Mouse (Mus musculus): ENCODE results near the gene Treml4.

- TF ChIP-seq POLR2A (IDR thresholded peaks at IDR 0.05; ENCODE audit: borderline replicate concordance, low read depth, low read length), result no peak
- no peak for TF ChIP-seq CTCF (IDR thresholded peaks at IDR 0.05; ENCODE audit: low read depth, low read length)
Measured at GRCm38 (mm10) chr17:48272158-48272557, 8.1 kb downstream of the Treml4 start.
